Mouse (Mus musculus): ENCODE measurements around the gene Ptk7. TPM values are rescaled to one million over a fixed set of nuclear protein-coding genes. Genes with fewer than 3 reads are reported as not detected.

Gene Ptk7
- total RNA-seq, 2 experiments from 2014 or later: 0.07 TPM; not detected in 1

GRCm38 (mm10) chr17:46525579-46526307, 103.6 kb downstream of the Ptk7 start:
- peak; percentile 75 for ATAC-seq (ENCODE audit: poor library complexity, severe bottlenecking)

GRCm38 (mm10) chr17:46525065-46525464, 104.2 kb downstream of the Ptk7 start:
- ATAC-seq (ENCODE audit: poor library complexity, severe bottlenecking): no peak

GRCm38 (mm10) chr17:46521963-46522668, 107.2 kb downstream of the Ptk7 start:
- no peak for ATAC-seq (ENCODE audit: poor library complexity, severe bottlenecking)

DNA sequence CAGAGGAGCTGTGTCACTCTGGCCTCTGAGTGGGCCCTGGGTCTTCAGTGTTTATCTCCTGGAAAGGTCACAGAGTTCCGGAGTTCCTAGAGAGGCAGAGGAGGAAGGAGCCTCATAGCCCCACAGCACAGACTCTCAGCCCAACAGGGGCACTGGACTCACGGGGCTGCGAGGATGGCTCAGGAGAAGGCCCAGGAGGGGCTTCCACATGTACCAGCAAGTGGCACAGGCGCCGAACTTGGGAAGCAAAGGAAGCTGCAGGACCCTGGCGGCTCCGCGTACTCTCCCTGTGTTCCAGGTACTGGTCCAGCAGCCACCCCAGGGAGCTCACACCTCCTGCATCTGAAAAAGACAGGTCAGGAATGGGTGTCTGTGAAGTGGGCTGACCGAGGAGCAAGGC, 108.1 kb downstream of the Ptk7 start:
- ATAC-seq (ENCODE audit: poor library complexity, severe bottlenecking): no peak

DNA sequence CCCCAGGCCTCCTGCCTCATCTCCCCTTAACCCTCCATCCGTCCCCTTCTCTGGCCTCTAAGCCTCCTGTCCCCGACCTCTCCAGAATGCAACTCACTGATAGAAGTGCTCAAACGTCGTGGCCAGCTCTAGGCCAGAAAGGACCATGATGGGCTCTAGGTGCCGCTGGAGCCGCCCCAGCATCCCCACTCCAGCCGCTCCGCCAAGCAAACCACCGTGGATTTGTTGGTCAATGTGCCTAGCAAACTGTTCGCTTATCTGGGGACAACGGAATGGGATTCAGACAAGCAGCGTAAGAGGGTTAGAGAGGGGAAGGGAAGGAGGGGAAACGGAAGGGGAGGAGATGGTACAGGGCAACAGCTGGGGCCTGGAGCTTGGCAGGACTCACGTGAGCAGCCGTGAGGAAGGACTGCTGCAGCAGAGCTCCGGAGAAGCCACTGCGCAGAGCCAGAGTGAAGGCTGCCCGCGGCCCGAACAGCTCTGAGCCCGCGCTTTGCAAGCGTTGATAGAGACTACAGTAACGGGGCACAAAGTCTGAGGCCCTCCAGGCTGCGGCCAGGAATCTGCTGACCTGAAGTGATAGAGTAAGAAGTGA, 108.8 kb downstream of the Ptk7 start:
- ATAC-seq (ENCODE audit: poor library complexity, severe bottlenecking): peak; percentile 59; the same call in 1 of the 2 replicates

DNA sequence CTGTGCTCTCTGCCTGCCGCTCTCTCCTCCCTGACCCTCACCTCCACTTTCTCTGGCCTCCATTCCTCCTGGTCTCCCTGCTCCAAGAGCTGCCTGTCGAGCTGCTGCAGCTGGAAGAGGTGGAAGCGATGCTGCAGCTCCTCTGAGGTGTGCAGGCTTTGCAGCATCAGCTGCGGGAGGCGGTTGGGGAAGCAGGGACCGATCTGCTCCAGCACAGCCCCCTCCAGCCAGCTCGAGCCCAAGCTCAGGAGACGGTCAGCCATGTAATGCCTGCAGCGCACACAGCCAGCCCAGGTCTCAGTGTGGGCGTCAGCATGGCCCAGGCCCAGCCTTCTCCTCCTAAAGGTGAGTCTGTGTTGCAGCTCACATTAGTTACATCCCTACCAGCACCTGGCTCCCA, 109.3 kb downstream of the Ptk7 start:
- no peak for ATAC-seq (ENCODE audit: poor library complexity, severe bottlenecking)

Other genes starting within 250 kb of the Ptk7 start
- gene Zfp318, start 245.8 kb downstream of the Ptk7 start, total RNA-seq (2015): 3.9 and 10.4 TPM in 2 replicates
- gene Zfp318, start 245.8 kb downstream of the Ptk7 start, total RNA-seq (2017): 5.2 and 8.3 TPM in 2 replicates
- not detected in 2 replicates for gene Crip3, start 200.6 kb downstream of the Ptk7 start, total RNA-seq (2015)
- not detected in 2 replicates for gene Crip3, start 200.6 kb downstream of the Ptk7 start, total RNA-seq (2017)
- not detected in 2 replicates for gene Slc22a7, start 191.0 kb downstream of the Ptk7 start, total RNA-seq (2015)
- gene Slc22a7, start 191.0 kb downstream of the Ptk7 start, total RNA-seq (2017): not detected in 2 replicates
- gene Ttbk1, start 141.8 kb downstream of the Ptk7 start, total RNA-seq (2015): not detected in 2 replicates
- gene Ttbk1, start 141.8 kb downstream of the Ptk7 start, total RNA-seq (2017): 0.04 TPM in 1 of 2 replicates, not detected in the other
- gene Dnph1, start 132.8 kb downstream of the Ptk7 start, total RNA-seq (2015): 10.1 and 10.4 TPM in 2 replicates
- gene Dnph1, start 132.8 kb downstream of the Ptk7 start, total RNA-seq (2017): 4.3 and 5.9 TPM in 2 replicates
- 2.7 and 4.3 TPM in 2 replicates for gene Cul9, start 83.1 kb downstream of the Ptk7 start, total RNA-seq (2015)
- gene Cul9, start 83.1 kb downstream of the Ptk7 start, total RNA-seq (2017): 1.7 and 4.4 TPM in 2 replicates
- 28.5 and 34.0 TPM in 2 replicates for gene Srf, start 73.3 kb downstream of the Ptk7 start, total RNA-seq (2015)
- 23.7 and 36.3 TPM in 2 replicates for gene Srf, start 73.3 kb downstream of the Ptk7 start, total RNA-seq (2017)
- gene Klc4, start 16.5 kb upstream of the Ptk7 start, total RNA-seq (2015): 3.5 and 4.9 TPM in 2 replicates
- gene Klc4, start 16.5 kb upstream of the Ptk7 start, total RNA-seq (2017): 13.1 and 15.0 TPM in 2 replicates
- gene Mrpl2, start 16.7 kb upstream of the Ptk7 start, total RNA-seq (2015): 46.2 and 67.5 TPM in 2 replicates
- 42.7 and 53.9 TPM in 2 replicates for gene Mrpl2, start 16.7 kb upstream of the Ptk7 start, total RNA-seq (2017)
- 1.7 and 1.9 TPM in 2 replicates for gene Cul7, start 20.8 kb upstream of the Ptk7 start, total RNA-seq (2015)
- 1.9 and 2.4 TPM in 2 replicates for gene Cul7, start 20.8 kb upstream of the Ptk7 start, total RNA-seq (2017)
- gene Rrp36, start 44.8 kb upstream of the Ptk7 start, total RNA-seq (2015): 9.6 and 10.6 TPM in 2 replicates
- 62.2 and 75.0 TPM in 2 replicates for gene Rrp36, start 44.8 kb upstream of the Ptk7 start, total RNA-seq (2017)
- gene Mea1, start 49.3 kb upstream of the Ptk7 start, total RNA-seq (2015): 43.5 and 57.6 TPM in 2 replicates
- gene Mea1, start 49.3 kb upstream of the Ptk7 start, total RNA-seq (2017): 68.3 and 81.4 TPM in 2 replicates
- 27.0 and 32.0 TPM in 2 replicates for gene Klhdc3, start 51.4 kb upstream of the Ptk7 start, total RNA-seq (2015)
- 14.7 and 16.6 TPM in 2 replicates for gene Klhdc3, start 51.4 kb upstream of the Ptk7 start, total RNA-seq (2017)
- 22.8 and 24.4 TPM in 2 replicates for gene Ppp2r5d, start 75.6 kb upstream of the Ptk7 start, total RNA-seq (2015)
- 48.9 and 49.7 TPM in 2 replicates for gene Ppp2r5d, start 75.6 kb upstream of the Ptk7 start, total RNA-seq (2017)
- 7.6 and 8.1 TPM in 2 replicates for gene Pex6, start 82.0 kb upstream of the Ptk7 start, total RNA-seq (2015)
- gene Pex6, start 82.0 kb upstream of the Ptk7 start, total RNA-seq (2017): 8.1 and 9.7 TPM in 2 replicates
- gene Gnmt, start 99.7 kb upstream of the Ptk7 start, total RNA-seq (2015): 0.80 and 1.9 TPM in 2 replicates
- 0.89 and 1.1 TPM in 2 replicates for gene Gnmt, start 99.7 kb upstream of the Ptk7 start, total RNA-seq (2017)
- gene Cnpy3, start 122.7 kb upstream of the Ptk7 start, total RNA-seq (2015): 35.6 and 39.6 TPM in 2 replicates
- 109 and 112 TPM in 2 replicates for gene Cnpy3, start 122.7 kb upstream of the Ptk7 start, total RNA-seq (2017)
- gene Ptcra, start 134.2 kb upstream of the Ptk7 start, total RNA-seq (2015): not detected in 2 replicates
- gene Ptcra, start 134.2 kb upstream of the Ptk7 start, total RNA-seq (2017): not detected in 2 replicates
- gene 2310039H08Rik, start 143.1 kb upstream of the Ptk7 start, total RNA-seq (2015): 8.1 and 8.8 TPM in 2 replicates
- gene 2310039H08Rik, start 143.1 kb upstream of the Ptk7 start, total RNA-seq (2017): 5.5 and 10.7 TPM in 2 replicates
- gene Rpl7l1, start 153.2 kb upstream of the Ptk7 start, total RNA-seq (2015): 57.4 and 63.0 TPM in 2 replicates
- 78.5 and 81.4 TPM in 2 replicates for gene Rpl7l1, start 153.2 kb upstream of the Ptk7 start, total RNA-seq (2017)
- 25.2 and 32.4 TPM in 2 replicates for gene Bicral, start 229.0 kb upstream of the Ptk7 start, total RNA-seq (2015)
- gene Bicral, start 229.0 kb upstream of the Ptk7 start, total RNA-seq (2017): 20.3 and 21.1 TPM in 2 replicates